Mouse (Mus musculus) stomach, embryonic 15.5 days (tissue): Measurements from ENCODE around the gene Misp. TPM values are rescaled to one million over a fixed set of nuclear protein-coding genes. Genes with fewer than 3 reads are reported as not detected.
A peak's percentile ranks its signal among the peaks of the same experiment; 100 is the strongest.

Experiments used
- ATAC-seq: fragments of 200-750 bp; cut with Nextera tagmentation; 2 replicates; pipeline ENCODE4 v1.8.0; 2017; ENCODE audit warnings: low read depth, moderate number of reproducible peaks, moderate TSS enrichment; ENCODE audit not compliant: insufficient read depth, low FRiP score
- H3K27ac ChIP-seq: fragments of 300-500 bp; sonication (generic); 2 replicates; pipeline ENCODE4 v1.5.1; 2015; ENCODE audit warnings: mild to moderate bottlenecking, inconsistent platforms
- H3K27me3 ChIP-seq: fragments of 300-500 bp; sonication (generic); replicated peaks from 2 replicates; pipeline ENCODE4 v1.6.1; 2015; ENCODE audit warnings: inconsistent platforms
- H3K36me3 ChIP-seq: fragments of 300-500 bp; sonication (generic); 2 replicates; pipeline ENCODE4 v1.6.1; 2015; ENCODE audit warnings: inconsistent platforms
- H3K4me1 ChIP-seq: fragments of 300-500 bp; sonication (generic); 2 replicates; pipeline ENCODE4 v1.6.1; 2015; ENCODE audit warnings: inconsistent platforms
- H3K4me2 ChIP-seq: fragments of 300-500 bp; sonication (generic); 2 replicates; pipeline ENCODE4 v1.6.1; 2015; ENCODE audit warnings: mild to moderate bottlenecking, inconsistent platforms
- H3K4me3 ChIP-seq: fragments of 300-500 bp; sonication (generic); replicated peaks from 2 replicates; pipeline ENCODE4 v1.5.1; 2015; ENCODE audit warnings: inconsistent platforms
- H3K9ac ChIP-seq: fragments of 300-500 bp; sonication (generic); 2 replicates; pipeline ENCODE4 v1.6.1; 2015; ENCODE audit warnings: inconsistent platforms
- H3K9me3 ChIP-seq: fragments of 300-500 bp; sonication (generic); 2 replicates; pipeline ENCODE4 v1.6.1; 2016; ENCODE audit warnings: inconsistent platforms
- WGBS: fragments of 180-500 bp; shearing (Covaris S2); methylation state at CpG from one replicate; pipeline ENCODE4 v1.1.7; 2015; 5-methylcytosine and 5-hydroxymethylcytosine counted together
- polyA plus RNA-seq: library from polyadenylated mRNA; unstranded; fragments of >200 nt; fragmentation: Nextera tagmentation; extraction: Ambion mirVana; gene quantifications from 2 replicates; pipeline ENCODE4 v1.2.1, GENCODE M21; 2015

The Misp gene
- polyA plus RNA-seq, 1 experiment from 2014 or later, result 50.0 TPM

DNA sequence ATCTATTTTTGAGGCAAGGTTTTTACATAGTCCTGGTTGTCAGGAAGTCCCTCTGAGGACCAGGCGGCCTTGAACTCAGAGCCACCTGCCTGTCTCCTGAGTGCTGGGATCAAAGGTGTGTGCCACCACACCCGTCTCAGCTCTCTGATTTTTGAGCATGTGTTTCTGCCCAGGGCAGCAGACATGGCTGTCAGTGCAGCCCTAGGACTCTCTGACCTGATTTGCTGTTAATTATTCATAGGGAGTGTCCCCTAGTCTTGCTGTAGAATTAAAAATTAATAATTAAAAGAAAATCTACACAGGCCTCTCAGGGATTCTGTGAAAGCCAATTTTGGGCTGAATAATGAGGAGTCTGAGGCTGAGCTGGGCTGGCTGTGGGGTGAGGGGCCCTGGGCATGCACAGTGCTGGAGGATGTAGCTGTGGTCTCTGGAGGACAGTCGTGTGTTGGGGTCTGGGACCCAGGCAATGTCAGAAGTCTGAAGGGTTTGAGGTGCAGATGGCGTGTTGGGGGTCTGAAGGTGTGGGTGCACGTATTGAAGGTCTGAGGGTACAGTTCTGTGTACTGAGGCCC, 6.4 kb upstream of the Misp start:
- H3K4me3 ChIP-seq, result no peak overlapping the region
- no peak for ATAC-seq

DNA sequence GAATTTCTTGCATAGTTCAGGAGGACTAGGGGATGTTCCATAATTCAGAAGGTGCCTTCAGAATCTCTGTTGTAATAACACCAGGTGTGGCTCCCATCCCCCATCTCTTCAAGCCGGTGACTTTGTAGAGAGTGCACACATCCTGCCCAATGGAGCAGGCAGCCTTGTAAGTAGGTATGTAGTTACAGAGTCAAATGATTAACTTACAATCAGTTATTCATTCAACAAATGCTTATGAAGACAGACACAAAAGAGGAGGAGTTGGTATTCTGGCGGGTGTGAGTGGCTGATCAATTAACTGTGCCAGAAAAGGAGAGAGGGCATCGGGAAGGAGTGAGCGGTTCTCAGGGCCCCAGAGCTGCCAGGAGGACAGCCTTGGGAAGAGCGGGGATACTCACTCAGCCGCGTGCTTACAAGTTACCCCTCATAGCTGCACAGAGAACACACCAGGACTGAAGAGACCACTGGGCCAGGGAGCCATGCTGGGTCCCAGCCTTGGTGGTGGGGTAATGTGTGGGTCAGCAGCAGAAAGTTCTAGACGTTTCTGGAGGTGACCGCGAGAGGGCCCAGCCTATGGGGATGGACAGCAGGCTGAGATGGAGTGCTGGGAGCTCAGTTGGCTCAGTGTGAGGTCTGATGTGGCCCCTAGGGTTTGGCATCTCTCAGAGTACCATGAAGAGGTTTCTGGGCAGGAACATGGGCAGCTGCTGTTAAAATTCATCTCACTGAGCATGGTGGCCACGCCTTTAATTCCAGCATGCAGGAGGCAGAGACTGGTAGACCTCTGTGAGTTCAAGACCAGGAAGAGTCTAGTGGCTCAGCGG, 4.9 kb upstream of the Misp start:
- Histone ChIP-seq H3K9ac (no peak overlapping the region), H3K27ac (no peak overlapping the region), H3K4me3 (no peak overlapping the region), H3K4me1 (peaks cover 15% of the 10 kb centered on the region; the same call in 1 of the 2 replicates), H3K36me3 (peaks cover 13% of the 10 kb centered on the region), H3K27me3 (no peaks in the 10 kb centered on the region), H3K4me2 (no peak overlapping the region), H3K9me3 (no peaks in the 10 kb centered on the region)
- ATAC-seq, result no peak
- WGBS, result 87% methylated on average over 12 of the region's 12 CpGs

More for the DNA sequence above, 6.4 kb upstream of the Misp start:
- H3K4me2 ChIP-seq, result no peak overlapping the region
- no peaks in the 10 kb centered on the region for H3K9me3 ChIP-seq
- no peak overlapping the region for H3K9ac ChIP-seq
- WGBS, result 76% methylated on average over 5 of the region's 5 CpGs
- H3K27me3 ChIP-seq, result no peaks in the 10 kb centered on the region
- H3K36me3 ChIP-seq, result peaks cover 11% of the 10 kb centered on the region
- no peak overlapping the region for H3K27ac ChIP-seq
- H3K4me1 ChIP-seq, result 0 out of 2 replicates have a peak, but pooled peaks cover 4% of the 10 kb centered on the region

DNA sequence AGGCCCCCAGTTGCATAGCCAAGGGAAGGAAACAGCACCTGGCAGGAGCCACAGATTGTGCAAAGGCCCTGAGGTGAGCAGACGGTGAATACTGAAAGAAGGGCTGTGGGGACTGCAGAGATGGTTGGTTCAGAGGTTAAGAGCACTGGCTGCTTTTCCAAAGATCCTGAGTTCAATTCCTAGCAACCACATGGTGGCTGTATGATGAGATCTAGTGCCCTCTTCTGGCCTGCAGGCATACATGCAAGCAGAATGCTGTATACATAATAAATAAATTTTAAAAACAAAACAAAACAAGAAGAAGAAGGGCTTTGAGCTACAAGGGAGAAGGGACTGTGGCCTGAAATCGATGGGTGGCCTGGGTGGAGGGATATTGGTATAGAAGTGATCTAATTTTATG, 3.7 kb upstream of the Misp start:
- Histone ChIP-seq H3K36me3 (peaks cover 13% of the 10 kb centered on the region), H3K9me3 (no peaks in the 10 kb centered on the region), H3K27ac (no peak overlapping the region), H3K9ac (no peak overlapping the region), H3K4me1 (peaks cover 24% of the 10 kb centered on the region; the same call in 1 of the 2 replicates), H3K4me2 (no peak overlapping the region), H3K4me3 (no peak overlapping the region), H3K27me3 (no peaks in the 10 kb centered on the region)
- no peak for ATAC-seq
- WGBS, result 81% methylated on average over 2 of the region's 2 CpGs

DNA sequence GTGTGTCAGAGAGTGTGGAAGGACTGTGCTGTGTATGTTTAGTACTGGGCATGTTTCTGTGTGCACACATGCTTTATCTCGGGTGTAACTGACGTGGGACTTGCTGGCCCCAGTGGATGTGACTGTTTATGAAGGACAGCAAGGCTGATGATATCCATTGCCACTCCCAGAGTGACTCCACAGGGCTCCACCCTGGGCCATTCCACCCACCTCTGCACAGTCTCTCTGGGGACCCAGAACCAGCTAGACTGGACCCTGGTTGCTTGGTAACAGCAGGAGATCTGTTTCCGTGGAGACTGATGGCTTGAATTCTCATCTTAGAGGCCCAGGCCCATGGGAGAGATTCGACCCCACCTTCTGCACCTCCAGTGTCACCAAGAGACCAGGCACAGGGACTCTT, 2.6 kb upstream of the Misp start:
- ATAC-seq, result no peak
- H3K36me3 ChIP-seq, result peaks cover 13% of the 10 kb centered on the region
- no peaks in the 10 kb centered on the region for H3K27me3 ChIP-seq
- H3K4me2 ChIP-seq, result no peak overlapping the region
- H3K9ac ChIP-seq, result no peak overlapping the region
- peaks cover 29% of the 10 kb centered on the region; the same call in 1 of the 2 replicates for H3K4me1 ChIP-seq
- H3K9me3 ChIP-seq, result no peaks in the 10 kb centered on the region
- no peak overlapping the region for H3K4me3 ChIP-seq
- WGBS, result 55% methylated on average over 4 of the region's 4 CpGs
- H3K27ac ChIP-seq, result no peak overlapping the region

DNA sequence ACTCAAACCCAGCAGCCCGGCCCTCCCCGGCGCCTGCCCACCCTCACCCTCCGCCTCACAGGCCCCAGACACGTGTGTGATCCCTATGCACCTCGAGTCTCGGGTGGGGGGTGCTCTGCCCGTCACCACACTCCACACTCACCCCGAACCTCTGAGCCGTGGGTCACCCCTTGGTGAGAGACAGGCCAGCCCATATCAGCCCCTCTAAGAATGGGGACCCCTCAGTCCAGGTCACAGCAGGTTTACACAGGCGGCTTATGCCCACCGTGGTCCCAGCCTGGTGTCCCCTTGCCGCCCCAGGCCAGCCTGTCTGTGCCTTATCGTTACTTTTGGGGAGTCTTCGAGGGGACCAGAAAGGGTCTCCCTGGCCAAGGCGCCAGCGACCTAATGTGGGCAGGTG, 1.2 kb upstream of the Misp start:
- H3K9ac ChIP-seq, result no peak overlapping the region
- no peaks in the 10 kb centered on the region for H3K27me3 ChIP-seq
- no peak overlapping the region for H3K4me2 ChIP-seq
- H3K27ac ChIP-seq, result no peak overlapping the region
- H3K36me3 ChIP-seq, result peaks cover 13% of the 10 kb centered on the region
- WGBS, result 88% methylated on average over 17 of the region's 17 CpGs
- H3K9me3 ChIP-seq, result no peaks in the 10 kb centered on the region
- H3K4me1 ChIP-seq, result peaks cover 33% of the 10 kb centered on the region
- no peak overlapping the region for H3K4me3 ChIP-seq
- no peak for ATAC-seq

DNA sequence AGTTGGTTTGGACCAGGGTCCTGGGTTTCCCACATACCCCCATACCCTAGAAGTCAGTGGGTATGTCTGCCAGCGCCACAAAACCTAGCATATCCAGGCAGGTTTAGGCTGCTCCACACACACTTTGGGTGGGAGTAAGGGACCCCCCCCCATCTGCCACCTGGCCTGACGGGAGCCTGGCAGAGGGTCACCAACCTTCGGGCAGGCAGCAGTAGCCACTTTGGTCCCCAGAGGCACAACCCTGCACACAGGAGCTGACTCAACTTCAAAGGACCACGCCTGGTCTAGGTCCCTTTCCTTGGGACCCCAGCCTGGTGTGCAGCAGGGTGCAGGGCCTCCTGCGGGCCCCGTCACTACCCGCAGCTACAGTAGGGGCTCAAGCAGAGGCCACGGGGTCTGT, 512 bp upstream of the Misp start:
- ATAC-seq, result no peak
- Histone ChIP-seq H3K4me1 (peaks cover 36% of the 10 kb centered on the region), H3K36me3 (peaks cover 13% of the 10 kb centered on the region), H3K9ac (no peak overlapping the region), H3K4me2 (peak overlapping the region; percentile 21; the same call in 1 of the 2 replicates), H3K9me3 (no peaks in the 10 kb centered on the region), H3K27ac (peak overlapping the region; percentile 67), H3K4me3 (no peak overlapping the region), H3K27me3 (no peaks in the 10 kb centered on the region)
- 72% methylated on average over 8 of the region's 8 CpGs for WGBS

DNA sequence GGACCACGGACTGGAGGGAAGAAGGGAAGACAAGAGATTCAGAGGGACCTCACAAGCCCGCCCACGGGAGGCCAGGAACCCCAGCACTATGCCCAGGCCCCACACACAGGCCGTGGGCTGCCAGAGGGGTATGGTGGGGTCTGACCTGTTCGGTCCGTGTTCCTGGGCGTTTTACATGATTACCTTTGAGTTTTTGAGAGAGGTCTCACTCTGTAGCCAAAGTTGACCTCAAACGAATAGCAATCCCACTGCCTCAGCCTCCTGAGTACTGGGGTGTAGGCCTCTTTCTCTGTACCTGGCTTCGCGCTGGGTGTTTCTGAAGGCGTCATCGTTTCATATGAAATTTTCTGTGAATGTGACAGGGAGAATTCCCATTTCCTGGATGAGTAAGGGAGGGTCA, 942 bp downstream of the Misp start:
- Histone ChIP-seq H3K4me1 (peaks cover 36% of the 10 kb centered on the region), H3K4me2 (peak overlapping the region; percentile 41), H3K4me3 (peak overlapping the region; percentile 20), H3K9me3 (no peaks in the 10 kb centered on the region), H3K9ac (no peak overlapping the region), H3K27me3 (no peaks in the 10 kb centered on the region), H3K36me3 (peaks cover 13% of the 10 kb centered on the region; the same call in 1 of the 2 replicates), H3K27ac (peak overlapping the region; percentile 85)
- no peak for ATAC-seq
- WGBS, result 84% methylated on average over 12 of the region's 12 CpGs

DNA sequence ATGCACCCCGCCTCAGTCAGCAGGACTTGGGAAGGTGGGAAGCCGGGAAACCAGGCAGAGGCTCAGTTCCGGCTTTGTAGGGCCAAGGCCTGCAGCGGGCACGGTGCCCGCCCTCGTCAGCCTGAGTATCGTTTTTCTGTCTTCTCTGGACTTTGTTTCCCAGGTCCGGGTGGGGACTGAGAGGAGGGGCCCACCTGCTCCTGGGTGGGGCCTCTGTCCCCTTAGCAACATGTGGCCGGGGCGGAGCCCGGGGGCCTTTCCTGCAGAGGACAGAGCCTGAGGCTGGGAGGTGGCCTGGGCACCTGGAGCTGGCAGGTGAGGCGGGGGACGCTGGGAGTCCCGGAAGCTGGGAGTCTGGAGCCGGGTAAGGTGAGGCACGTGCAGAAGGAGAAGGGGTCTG, 1.6 kb downstream of the Misp start:
- 18% methylated on average over 16 of the region's 17 CpGs for WGBS
- H3K9me3 ChIP-seq, result no peaks in the 10 kb centered on the region
- no peaks in the 10 kb centered on the region for H3K27me3 ChIP-seq
- H3K27ac ChIP-seq, result peak overlapping the region; percentile 85
- H3K36me3 ChIP-seq, result peaks cover 13% of the 10 kb centered on the region; the same call in 1 of the 2 replicates
- H3K9ac ChIP-seq, result no peak overlapping the region
- peak overlapping the region; percentile 20 for H3K4me3 ChIP-seq
- H3K4me2 ChIP-seq, result peak overlapping the region; percentile 41
- H3K4me1 ChIP-seq, result peaks cover 36% of the 10 kb centered on the region
- ATAC-seq, result peak; percentile 83

DNA sequence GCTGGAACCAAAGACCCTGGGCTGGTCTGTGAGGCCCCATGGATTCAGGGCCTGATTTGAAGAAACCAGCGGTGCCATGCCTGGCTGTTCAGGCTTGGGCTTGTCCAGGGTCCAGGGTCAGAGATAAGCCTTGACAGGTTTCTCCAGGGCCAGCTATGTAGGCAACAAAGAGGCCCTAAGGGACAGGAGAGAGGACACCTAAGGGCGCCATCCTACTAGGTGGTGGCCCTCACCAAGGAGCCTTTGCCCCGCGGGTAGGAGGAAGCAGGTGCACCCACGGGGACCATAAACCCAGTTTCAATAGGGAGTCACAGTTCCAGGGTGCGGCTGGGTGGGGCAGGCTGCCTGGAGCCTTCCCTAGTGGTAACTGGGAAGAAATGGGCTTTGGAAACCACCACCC, 2.2 kb downstream of the Misp start:
- Histone ChIP-seq H3K4me2 (peak overlapping the region; percentile 41), H3K27ac (peak overlapping the region; percentile 85), H3K9me3 (no peaks in the 10 kb centered on the region), H3K4me1 (peaks cover 36% of the 10 kb centered on the region), H3K27me3 (no peaks in the 10 kb centered on the region), H3K36me3 (peaks cover 13% of the 10 kb centered on the region; the same call in 1 of the 2 replicates), H3K4me3 (peak overlapping the region; percentile 20), H3K9ac (no peak overlapping the region)
- ATAC-seq, result no peak
- WGBS, result 60% methylated on average over 6 of the region's 6 CpGs

DNA sequence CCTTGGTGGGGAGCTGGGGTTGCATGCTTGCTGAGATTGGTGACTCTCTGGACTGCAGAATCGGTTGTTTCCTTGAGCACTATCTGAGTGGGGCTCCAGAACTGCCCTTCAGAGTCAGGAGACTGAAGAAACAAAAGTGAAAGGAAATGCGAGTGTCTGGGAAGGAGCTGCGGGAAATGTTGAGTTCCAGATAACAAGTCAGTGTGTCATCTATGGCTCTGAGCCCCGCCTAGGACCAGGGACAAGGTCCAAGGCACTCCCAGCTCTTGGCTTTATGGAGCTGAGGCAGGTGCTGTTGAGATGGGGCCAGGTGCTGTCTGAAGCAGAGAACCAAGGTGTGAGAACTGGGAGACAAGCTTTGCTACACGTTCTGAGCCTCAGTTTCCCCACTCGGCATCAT, 3.6 kb downstream of the Misp start:
- peaks cover 31% of the 10 kb centered on the region for H3K4me1 ChIP-seq
- peak overlapping the region; percentile 8; the same call in 1 of the 2 replicates for H3K4me3 ChIP-seq
- no peaks in the 10 kb centered on the region for H3K9me3 ChIP-seq
- peak overlapping the region; percentile 41 for H3K4me2 ChIP-seq
- no peak overlapping the region for H3K9ac ChIP-seq
- peak; percentile 67 for ATAC-seq
- peaks cover 8% of the 10 kb centered on the region; the same call in 1 of the 2 replicates for H3K36me3 ChIP-seq
- no peaks in the 10 kb centered on the region for H3K27me3 ChIP-seq
- WGBS, result 49% methylated on average over 6 of the region's 6 CpGs
- peak overlapping the region; percentile 85 for H3K27ac ChIP-seq

DNA sequence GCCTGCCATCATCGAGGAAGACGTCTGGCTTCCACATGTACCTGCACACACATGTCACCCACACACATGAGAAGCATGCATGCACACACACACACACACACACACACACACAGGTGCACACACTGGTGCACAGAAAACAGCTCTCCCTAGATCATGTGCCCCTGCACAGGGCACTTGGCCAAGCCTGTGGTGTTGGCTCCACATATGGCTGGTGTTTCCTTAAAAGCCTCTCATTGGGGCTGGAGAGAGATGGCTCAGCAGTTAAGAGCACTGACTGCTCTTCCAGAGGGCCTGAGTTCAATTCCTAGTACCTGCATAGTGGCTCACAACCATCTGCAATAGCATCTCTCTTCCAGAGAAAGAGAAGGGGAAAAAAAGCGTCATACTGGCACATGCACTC, 10.8 kb downstream of the Misp start:
- Histone ChIP-seq H3K9ac (no peak overlapping the region), H3K4me2 (no peak overlapping the region), H3K27ac (no peak overlapping the region), H3K36me3 (no peaks in the 10 kb centered on the region), H3K4me1 (peaks cover 2% of the 10 kb centered on the region; the same call in 1 of the 2 replicates), H3K27me3 (no peaks in the 10 kb centered on the region), H3K4me3 (no peak overlapping the region), H3K9me3 (no peaks in the 10 kb centered on the region)
- no peak for ATAC-seq
- 76% methylated on average over 3 of the region's 3 CpGs for WGBS
